Mouse (Mus musculus) left cerebral cortex, adult 11 months (tissue): ENCODE results near the gene Capn3.

Source experiments
- DNase-seq: peaks from one replicate; pipeline ENCODE4 v3.0.0; 2022; ENCODE audit warnings: low spot score

Capn3 gene

GRCm38 (mm10) chr2:120482506-120483389 is 26.9 kb downstream of the Capn3 start:
- DNase-seq, result no peak

GRCm38 (mm10) chr2:120484241-120484640 is 28.4 kb downstream of the Capn3 start:
- no peak for DNase-seq

GRCm38 (mm10) chr2:120493254-120493653 is 37.4 kb downstream of the Capn3 start:
- no peak for DNase-seq

GRCm38 (mm10) chr2:120496511-120496910 is 40.7 kb downstream of the Capn3 start:
- no peak for DNase-seq

- DNase-seq, result no peak
Measured at GRCm38 (mm10) chr2:120499971-120500471, 44.2 kb downstream of the Capn3 start.

- no peak for DNase-seq
Measured at GRCm38 (mm10) chr2:120501136-120501918, 45.5 kb downstream of the Capn3 start.

- no peak for DNase-seq
Measured at GRCm38 (mm10) chr2:120501931-120502604, 46.2 kb downstream of the Capn3 start.

GRCm38 (mm10) chr2:120502605-120502990 is 46.8 kb downstream of the Capn3 start:
- no peak for DNase-seq

- DNase-seq, result no peak
Measured at GRCm38 (mm10) chr2:120503094-120503493, 47.3 kb downstream of the Capn3 start.

GRCm38 (mm10) chr2:120503992-120504391 is 48.2 kb downstream of the Capn3 start:
- no peak for DNase-seq

GRCm38 (mm10) chr2:120514181-120514580 is 58.4 kb downstream of the Capn3 start:
- no peak for DNase-seq

GRCm38 (mm10) chr2:120518547-120519210 is 62.9 kb downstream of the Capn3 start:
- DNase-seq, result no peak

GRCm38 (mm10) chr2:120526771-120527170 is 71.0 kb downstream of the Capn3 start:
- no peak for DNase-seq

GRCm38 (mm10) chr2:120529531-120529930 is 73.7 kb downstream of the Capn3 start:
- DNase-seq, result no peak

- DNase-seq, result no peak
Measured at GRCm38 (mm10) chr2:120531223-120531622, 75.4 kb downstream of the Capn3 start.

GRCm38 (mm10) chr2:120539333-120539732 is 83.5 kb downstream of the Capn3 start:
- DNase-seq, result no peak

GRCm38 (mm10) chr2:120539778-120540208 is 84.0 kb downstream of the Capn3 start:
- DNase-seq, result peak; percentile 75

- DNase-seq, result no peak
Measured at GRCm38 (mm10) chr2:120544732-120545131, 88.9 kb downstream of the Capn3 start.
